Mouse (Mus musculus): ENCODE measurements at regions not wholly inside any gene's neighbourhood (a gene's known extent, or its start where the extent isn't known, plus 50 kb on each side); places are given as distances from the start of the nearest gene placed in this dataset.

- no peak overlapping the region for H3K4me3 ChIP-seq (ENCODE audit: control insufficient read depth in 1 of 2, insufficient read depth in 1 of 2, low read depth in 2 of 2, low read length in 2 of 2)
- no peaks in the 10 kb centered on the region for H3K79me2 ChIP-seq (ENCODE audit: control insufficient read depth, insufficient read depth, low read length, poor library complexity)
- H3K9me3 ChIP-seq (replicated peaks; ENCODE audit: insufficient read depth, low read length): no peaks in the 10 kb centered on the region
- DNase-seq (ENCODE audit: low read depth, low spot score): no peak
- no peaks in the 10 kb centered on the region for H3K27me3 ChIP-seq (ENCODE audit: control insufficient read depth in 1 of 2, insufficient read depth in 2 of 2, low read length in 2 of 2)
- no peaks in the 10 kb centered on the region for H3K4me1 ChIP-seq (ENCODE audit: control insufficient read depth in 1 of 2, insufficient read depth in 2 of 2, low read length in 2 of 2)
- TF ChIP-seq ETS1 (IDR thresholded peaks at IDR 0.05; ENCODE audit: low read depth, low read length): no peak
- TF ChIP-seq NELFE (IDR thresholded peaks at IDR 0.05; ENCODE audit: low read depth, low read length): no peak
- TF ChIP-seq CTCF (IDR thresholded peaks at IDR 0.05 in 2 of 3, conservative IDR thresholded peaks at IDR 0.05 in 1 of 3; ENCODE audit: control insufficient read depth in 1 of 3, insufficient read depth in 1 of 3, low read depth in 2 of 3, low read length in 3 of 3, poor library complexity in 1 of 3, severe bottlenecking in 1 of 3): no peak
- no peak for TF ChIP-seq TBP (IDR thresholded peaks at IDR 0.05; ENCODE audit: low read depth, low read length)
- TF ChIP-seq MAFK (IDR thresholded peaks at IDR 0.05; ENCODE audit: borderline replicate concordance, low read depth, low read length): no peak
- no peak for TF ChIP-seq CHD1 (IDR thresholded peaks at IDR 0.05; ENCODE audit: low read depth, low read length)
- no peak for TF ChIP-seq BHLHE40 (IDR thresholded peaks at IDR 0.05; ENCODE audit: borderline replicate concordance, low read depth, low read length)
- no peak for TF ChIP-seq ZKSCAN1 (IDR thresholded peaks at IDR 0.05; ENCODE audit: low read depth, low read length)
- TF ChIP-seq MYB (IDR thresholded peaks at IDR 0.05; ENCODE audit: low read depth, low read length): no peak
- no peak for TF ChIP-seq MXI1 (IDR thresholded peaks at IDR 0.05; ENCODE audit: low read depth, low read length)
- no peak for TF ChIP-seq ELF1 (IDR thresholded peaks at IDR 0.05; ENCODE audit: low read depth, low read length)
- TF ChIP-seq HCFC1 (IDR thresholded peaks at IDR 0.05; ENCODE audit: low read depth, low read length): no peak
- no peaks in the 10 kb centered on the region for H3K36me3 ChIP-seq (ENCODE audit: control insufficient read depth in 1 of 2, insufficient read depth in 2 of 2, low read length in 2 of 2)
- H3K27ac ChIP-seq (ENCODE audit: control insufficient read depth, low read depth, low read length): no peak overlapping the region
- H3K9ac ChIP-seq (ENCODE audit: control insufficient read depth, low read depth, low read length, poor library complexity, severe bottlenecking): no peak overlapping the region
Observed at GRCm38 (mm10) chr5:119265149-119265890, 405.1 kb upstream of the Tbx3 start.

GRCm38 (mm10) chr5:119271234-119271852 lies 399.1 kb upstream of the Tbx3 start:
- Histone ChIP-seq H3K4me1 (ENCODE audit: control insufficient read depth in 1 of 2, insufficient read depth in 2 of 2, low read length in 2 of 2) (no peaks in the 10 kb centered on the region), H3K4me3 (ENCODE audit: control insufficient read depth in 1 of 2, insufficient read depth in 1 of 2, low read depth in 2 of 2, low read length in 2 of 2) (no peak overlapping the region), H3K9me3 (replicated peaks; ENCODE audit: insufficient read depth, low read length) (no peaks in the 10 kb centered on the region), H3K27me3 (ENCODE audit: control insufficient read depth in 1 of 2, insufficient read depth in 2 of 2, low read length in 2 of 2) (no peaks in the 10 kb centered on the region), H3K9ac (ENCODE audit: control insufficient read depth, low read depth, low read length, poor library complexity, severe bottlenecking) (no peak overlapping the region), H3K27ac (ENCODE audit: control insufficient read depth, low read depth, low read length) (no peak overlapping the region), H3K79me2 (ENCODE audit: control insufficient read depth, insufficient read depth, low read length, poor library complexity) (no peaks in the 10 kb centered on the region), H3K36me3 (ENCODE audit: control insufficient read depth in 1 of 2, insufficient read depth in 2 of 2, low read length in 2 of 2) (no peaks in the 10 kb centered on the region)
- no peak for TF ChIP-seq MYC (IDR thresholded peaks at IDR 0.05; ENCODE audit: low read depth, low read length)
- TF ChIP-seq MEF2A (IDR thresholded peaks at IDR 0.05; ENCODE audit: extremely low read depth, insufficient replicate concordance, low read depth, low read length, poor library complexity, severe bottlenecking): no peak
- TF ChIP-seq USF2 (IDR thresholded peaks at IDR 0.05; ENCODE audit: borderline replicate concordance in 1 of 2, insufficient read depth in 1 of 2, low read depth in 1 of 2, low read length in 2 of 2): no peak
- TF ChIP-seq KAT2A (conservative IDR thresholded peaks at IDR 0.05; ENCODE audit: low read depth, low read length): no peak
- DNase-seq (ENCODE audit: low read depth, low spot score): no peak
